Mouse (Mus musculus) cerebellum, adult 2 months (tissue): ENCODE results near the gene Raf1. TPM values are rescaled to one million over a fixed set of nuclear protein-coding genes. Genes with fewer than 3 reads are reported as not detected.

Experiments used
- DNase-seq, 2 experiments: peaks; one replicate each; pipeline ENCODE4 v3.0.0; 2021
- H3K27ac ChIP-seq: fragments of 200-500 bp; 2 replicates; pipeline ENCODE4 v1.5.1; 2012; ENCODE audit warnings: low read length, control low read depth, inconsistent platforms; ENCODE audit not compliant: insufficient read depth
- H3K27me3 ChIP-seq: fragments of 200-500 bp; 2 replicates; pipeline ENCODE4 v1.6.1; 2012; ENCODE audit warnings: inconsistent platforms, mild to moderate bottlenecking, low read length, moderate library complexity; ENCODE audit not compliant: control insufficient read depth, insufficient read depth
- H3K4me1 ChIP-seq: fragments of 200-500 bp; 2 replicates; pipeline ENCODE4 v1.6.1; 2011; ENCODE audit warnings: low read length; ENCODE audit not compliant: control insufficient read depth, insufficient read depth
- H3K4me3 ChIP-seq: fragments of 200-500 bp; replicated peaks from 2 replicates; pipeline ENCODE3; 2011; ENCODE audit warnings: mild to moderate bottlenecking, low read depth, low read length, control low read depth; ENCODE audit not compliant: insufficient read depth
- CTCF ChIP-seq: fragments of 200-500 bp; IDR thresholded peaks from 2 replicates; pipeline ENCODE4 v1.5.1; 2011; ENCODE audit warnings: low read depth, mild to moderate bottlenecking, control low read depth, low read length, moderate library complexity, borderline replicate concordance; ENCODE audit not compliant: insufficient read depth
- POLR2A ChIP-seq: fragments of 200-500 bp; IDR thresholded peaks from 2 replicates; pipeline ENCODE4 v1.6.1; 2011; ENCODE audit warnings: low read length, control low read depth, borderline replicate concordance; ENCODE audit not compliant: insufficient read depth
- WGBS: fragments of 180-500 bp; shearing (Covaris S2); methylation state at CpG from one replicate; pipeline ENCODE4 v1.1.7; 2018; 5-methylcytosine and 5-hydroxymethylcytosine counted together
- polyA plus RNA-seq: library from polyadenylated mRNA; depleted of rRNA; stranded (reverse); fragments of >200 nt; gene quantifications from 2 replicates; pipeline ENCODE4 v1.2.3, GENCODE M21; 2012

Gene Raf1
- polyA plus RNA-seq, 1 experiment = 152 TPM

DNA sequence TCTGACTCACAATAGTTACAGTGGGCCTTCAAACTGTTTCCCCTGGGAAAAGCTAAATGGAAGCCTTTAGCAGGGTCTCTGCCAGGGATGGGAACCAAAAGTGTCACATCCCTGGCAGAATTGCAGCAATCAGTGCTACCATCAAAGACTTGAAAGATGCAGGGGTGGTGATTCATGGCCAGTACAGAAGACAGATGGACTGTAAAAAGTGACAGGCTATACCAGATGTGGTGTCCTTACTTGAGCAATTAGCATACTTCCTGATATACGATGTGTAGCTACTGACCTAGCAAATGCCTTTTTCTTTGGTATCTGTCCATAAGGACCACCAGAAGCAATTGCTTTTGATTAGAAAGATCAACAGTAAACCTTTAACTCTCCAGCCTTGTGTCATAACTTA, 55.5 kb downstream of the Raf1 start:
- Histone ChIP-seq H3K4me1 (0 out of 2 replicates have a peak, but pooled peaks cover 2% of the 10 kb centered on the region), H3K4me3 (no peak overlapping the region), H3K27me3 (no peaks in the 10 kb centered on the region), H3K27ac (no peak overlapping the region)
- TF ChIP-seq POLR2A (no peak), CTCF (no peak)
- no peak for DNase-seq
- 78% methylated on average over 1 of the region's 1 CpGs for WGBS

DNA sequence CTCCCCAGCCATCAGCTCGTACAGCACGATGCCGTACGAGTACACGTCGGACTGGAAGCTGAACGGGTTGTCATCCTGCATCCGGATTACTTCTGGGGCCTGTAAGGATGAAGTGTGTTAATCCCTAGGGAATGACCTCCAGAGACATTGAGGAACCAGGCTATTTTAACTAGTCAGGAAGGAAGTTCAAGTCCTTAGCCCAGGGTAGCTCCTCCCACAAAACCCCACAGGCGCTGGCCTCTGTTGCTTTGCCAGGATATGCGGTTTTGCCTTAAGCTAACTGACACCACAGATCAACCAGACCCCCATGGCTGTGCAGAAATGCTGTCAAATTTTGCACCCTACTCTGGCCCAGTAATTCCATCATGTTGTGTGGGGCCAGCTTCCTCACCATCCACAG, 56.6 kb downstream of the Raf1 start:
- TF ChIP-seq CTCF = no peak
- no peak for TF ChIP-seq POLR2A
- H3K4me3 ChIP-seq = no peak overlapping the region
- H3K27ac ChIP-seq = no peak overlapping the region
- no peaks in the 10 kb centered on the region for H3K27me3 ChIP-seq
- WGBS = 90% methylated on average over 10 of the region's 10 CpGs
- DNase-seq = no peak
- H3K4me1 ChIP-seq = 0 out of 2 replicates have a peak, but pooled peaks cover 2% of the 10 kb centered on the region

DNA sequence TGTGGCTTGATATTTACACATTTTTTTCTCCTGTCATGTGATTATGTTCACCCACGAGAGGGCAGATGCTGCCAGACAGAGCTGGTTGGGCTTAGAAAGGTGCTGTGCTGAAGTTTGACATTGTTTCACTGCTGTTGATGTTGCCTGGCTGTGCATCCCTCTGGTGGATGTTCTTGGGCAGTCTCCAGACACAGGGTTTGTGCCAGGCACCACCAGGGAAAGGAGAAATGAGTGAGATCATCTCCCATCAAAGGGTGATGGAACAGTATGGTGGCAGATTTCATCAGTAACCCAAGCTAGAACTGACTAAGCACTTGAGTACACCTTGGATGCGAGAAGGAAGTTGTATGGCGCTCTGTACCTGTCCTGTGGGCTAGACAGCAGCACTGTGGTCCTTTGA, 60.5 kb downstream of the Raf1 start:
- H3K4me3 ChIP-seq = no peak overlapping the region
- H3K27me3 ChIP-seq = no peaks in the 10 kb centered on the region
- DNase-seq = no peak
- peaks cover 7% of the 10 kb centered on the region for H3K4me1 ChIP-seq
- 79% methylated on average over 3 of the region's 3 CpGs for WGBS
- TF ChIP-seq CTCF (no peak), POLR2A (no peak)
- H3K27ac ChIP-seq = no peak overlapping the region

DNA sequence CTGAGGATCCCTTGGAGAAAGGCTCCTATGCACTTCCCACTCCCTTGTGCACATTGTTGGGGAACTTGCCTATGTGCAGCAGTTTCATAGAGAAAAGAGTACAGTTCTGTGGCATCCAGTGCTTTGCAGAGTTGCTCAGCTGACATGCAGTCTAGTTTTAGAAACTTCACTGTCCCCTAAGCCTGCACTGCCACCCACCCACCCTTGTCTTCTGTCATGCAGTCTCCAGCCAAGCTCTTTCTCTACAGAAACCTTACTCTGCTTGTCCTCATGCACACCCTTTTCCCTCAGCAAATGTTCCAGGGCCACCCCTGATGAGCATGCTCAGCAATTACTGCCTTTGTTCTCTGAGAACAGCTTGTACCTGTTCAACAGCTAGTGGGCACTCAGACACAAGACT, 62.6 kb downstream of the Raf1 start:
- Histone ChIP-seq H3K4me3 (no peak overlapping the region), H3K27ac (peak overlapping the region; percentile 24; the same call in 1 of the 2 replicates), H3K27me3 (no peaks in the 10 kb centered on the region), H3K4me1 (peaks cover 7% of the 10 kb centered on the region)
- DNase-seq = no peak
- TF ChIP-seq POLR2A = no peak

DNA sequence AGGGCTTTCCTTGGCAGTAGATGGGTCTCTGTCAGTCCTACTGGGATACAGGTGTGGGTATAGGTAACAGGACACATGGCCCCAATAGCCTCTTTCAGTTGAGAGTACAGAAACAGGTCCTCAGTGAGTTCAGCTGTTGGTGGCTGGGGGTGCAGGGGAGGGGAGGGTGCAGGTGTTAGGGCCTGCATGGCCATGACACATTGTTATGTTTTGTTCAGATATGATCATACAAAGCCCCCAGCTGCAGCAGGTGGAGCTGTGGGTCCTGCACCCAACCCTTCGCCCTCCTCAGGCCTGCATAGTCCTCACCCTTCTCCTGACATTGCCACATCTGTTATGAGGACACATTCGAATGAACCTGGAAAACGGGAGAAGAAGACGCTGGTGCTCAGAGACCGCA, 66.1 kb downstream of the Raf1 start:
- Histone ChIP-seq H3K4me1 (peaks cover 15% of the 10 kb centered on the region), H3K4me3 (no peak overlapping the region), H3K27ac (no peak overlapping the region), H3K27me3 (no peaks in the 10 kb centered on the region)
- 90% methylated on average over 5 of the region's 5 CpGs for WGBS
- no peak for TF ChIP-seq POLR2A
- TF ChIP-seq CTCF = no peak
- no peak for DNase-seq

DNA sequence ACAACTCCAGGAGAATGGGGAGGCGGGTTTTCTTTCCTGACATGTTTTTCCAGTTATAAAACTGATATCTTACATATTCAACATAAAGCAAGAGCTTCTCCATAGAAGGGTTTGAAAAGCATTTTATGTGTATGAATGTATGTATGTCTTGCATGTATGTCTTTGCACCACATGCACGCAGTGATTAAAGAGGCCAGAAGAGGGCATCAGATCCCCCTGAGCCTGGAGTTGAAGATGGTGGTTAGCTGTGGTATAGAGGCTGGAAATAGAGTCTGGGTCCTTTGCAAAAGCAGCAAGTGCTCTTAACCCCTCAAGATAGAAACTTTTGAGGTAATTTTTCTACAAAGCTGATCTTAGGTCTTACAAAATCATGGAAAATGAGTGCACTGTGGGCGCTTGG, 67.3 kb downstream of the Raf1 start:
- Histone ChIP-seq H3K4me1 (peaks cover 18% of the 10 kb centered on the region), H3K27me3 (no peaks in the 10 kb centered on the region), H3K4me3 (no peak overlapping the region), H3K27ac (no peak overlapping the region)
- 78% methylated on average over 3 of the region's 3 CpGs for WGBS
- no peak for TF ChIP-seq POLR2A
- peak; percentile 30; the same call in 1 of the 2 replicates for TF ChIP-seq CTCF
- DNase-seq = no peak

DNA sequence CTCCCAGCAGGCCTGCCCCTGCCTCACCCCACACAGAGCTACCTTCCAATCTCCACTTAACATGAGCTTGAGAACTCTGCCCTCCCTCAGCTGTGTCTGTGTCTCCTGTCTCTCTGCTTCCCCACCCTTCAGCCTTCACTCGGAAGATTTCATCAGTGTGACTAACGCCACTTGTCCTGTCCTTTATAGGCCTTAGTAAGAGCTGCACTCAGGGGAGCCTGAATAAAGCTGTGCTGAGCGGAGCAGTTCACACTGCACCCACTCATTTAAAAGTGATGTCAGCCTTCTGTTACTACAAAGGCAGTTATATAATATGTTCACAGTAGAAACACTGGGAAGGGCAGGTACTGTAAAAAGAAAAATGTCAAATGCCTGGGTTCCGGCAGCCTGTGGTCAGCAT, 69.0 kb downstream of the Raf1 start:
- peaks cover 21% of the 10 kb centered on the region for H3K4me1 ChIP-seq
- peak overlapping the region; percentile 58 for H3K27ac ChIP-seq
- 14% methylated on average over 4 of the region's 4 CpGs for WGBS
- DNase-seq = peak; percentile 44 to 51
- H3K27me3 ChIP-seq = no peaks in the 10 kb centered on the region
- TF ChIP-seq CTCF = no peak
- no peak for TF ChIP-seq POLR2A
- H3K4me3 ChIP-seq = no peak overlapping the region

DNA sequence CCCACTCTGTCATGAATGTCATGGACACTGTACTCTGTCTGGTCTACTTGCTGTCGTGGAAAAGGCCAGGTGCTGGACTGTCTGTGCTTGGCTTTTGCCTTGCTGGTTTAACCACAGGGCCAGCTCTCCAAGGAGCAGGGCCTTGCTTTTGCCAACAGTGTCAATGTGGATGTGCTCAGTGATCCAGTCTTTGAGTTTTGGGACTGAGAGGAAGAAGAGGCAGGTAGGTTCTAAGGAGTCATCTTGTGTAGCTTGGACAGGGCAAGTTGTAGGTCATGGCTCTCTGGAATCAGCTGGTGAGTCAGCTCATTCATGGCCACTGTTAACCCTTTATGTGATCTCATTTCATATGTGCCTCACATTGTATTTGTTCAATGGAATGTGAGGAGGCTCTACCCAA, 70.0 kb downstream of the Raf1 start:
- no peak overlapping the region for H3K4me3 ChIP-seq
- DNase-seq = no peak
- no peaks in the 10 kb centered on the region for H3K27me3 ChIP-seq
- 16% methylated on average over 1 of the region's 1 CpGs for WGBS
- peak overlapping the region; percentile 24; the same call in 1 of the 2 replicates for H3K27ac ChIP-seq
- peaks cover 21% of the 10 kb centered on the region for H3K4me1 ChIP-seq
- TF ChIP-seq POLR2A (no peak), CTCF (no peak)
